Mouse (Mus musculus): ENCODE results near the gene Dph1. TPM values are rescaled to one million over a fixed set of nuclear protein-coding genes. Genes with fewer than 3 reads are reported as not detected.

The Dph1 gene
- polyA plus RNA-seq, 1 experiment, result 8.8 TPM

DNA sequence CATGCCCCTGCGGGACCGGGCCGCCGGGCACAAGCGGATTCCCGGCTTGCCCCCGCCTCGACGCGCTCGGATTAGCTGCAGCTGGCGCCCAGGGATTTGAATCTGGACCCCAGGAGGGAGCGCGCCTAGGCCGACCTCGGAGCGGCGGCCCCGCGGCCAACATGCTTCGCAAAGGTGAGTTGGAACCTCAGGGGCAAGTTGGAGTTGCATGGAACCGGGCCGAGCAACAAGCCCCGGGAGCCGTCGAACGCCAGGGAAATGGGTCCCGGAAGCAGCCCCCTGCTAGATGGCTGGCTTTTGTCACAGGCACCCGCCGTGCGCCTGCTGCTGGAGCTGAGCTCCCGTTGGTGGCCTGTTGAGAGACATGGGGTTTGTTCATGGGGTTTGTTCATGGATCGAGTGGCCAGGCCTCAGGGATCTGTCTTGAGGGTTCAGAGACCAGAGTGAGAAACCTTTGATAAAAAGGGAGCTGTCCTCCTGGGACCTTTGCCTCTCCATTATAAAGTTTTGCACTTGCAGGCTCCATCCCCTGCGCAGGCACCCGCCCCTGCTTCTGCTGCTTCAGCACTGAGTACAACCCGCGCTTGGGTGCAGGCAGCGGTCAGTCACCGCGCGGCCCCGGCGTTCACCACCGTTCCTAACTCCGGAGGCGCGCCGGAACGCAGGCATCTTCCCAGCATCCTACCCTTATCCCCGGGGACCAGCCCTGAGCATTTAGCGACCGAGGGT, 3.2 kb upstream of the Dph1 start:
- TF ChIP-seq POLR2A (IDR thresholded peaks at IDR 0.05; ENCODE audit: borderline replicate concordance, low read depth, low read length), result no peak
- no peak for TF ChIP-seq CTCF (IDR thresholded peaks at IDR 0.05; ENCODE audit: low read depth, low read length)
- Histone ChIP-seq H3K27ac (ENCODE audit: insufficient read depth, low read depth, low read length) (no peak overlapping the region), H3K4me1 (ENCODE audit: control insufficient read depth, insufficient read depth, low read length) (peaks cover 9% of the 10 kb centered on the region), H3K4me3 (ENCODE audit: insufficient read depth, low read length) (peak overlapping the region; percentile 47)

- no peak for TF ChIP-seq CTCF (IDR thresholded peaks at IDR 0.05; ENCODE audit: low read depth, low read length)
- TF ChIP-seq POLR2A (IDR thresholded peaks at IDR 0.05; ENCODE audit: borderline replicate concordance, low read depth, low read length), result no peak
- Histone ChIP-seq H3K4me3 (ENCODE audit: insufficient read depth, low read length) (peak within 1 kb of the TSS; percentile 47), H3K27ac (ENCODE audit: insufficient read depth, low read depth, low read length) (no peak within 1 kb of the TSS), H3K4me1 (ENCODE audit: control insufficient read depth, insufficient read depth, low read length) (peaks cover 7% of the 10 kb centered on the region)
Observed at GRCm38 (mm10) chr11:75193256-75194071, 2.4 kb upstream of the Dph1 start, which contains the start of gene Rtn4rl1. Gene Rtn4rl1 (plus strand): TSS chr11:75193783.

- Histone ChIP-seq H3K4me3 (ENCODE audit: insufficient read depth, low read length) (no peak overlapping the region), H3K4me1 (ENCODE audit: control insufficient read depth, insufficient read depth, low read length) (peaks cover 3% of the 10 kb centered on the region; the same call in 1 of the 2 replicates), H3K27ac (ENCODE audit: insufficient read depth, low read depth, low read length) (no peak overlapping the region)
- peak; percentile 70 for TF ChIP-seq CTCF (IDR thresholded peaks at IDR 0.05; ENCODE audit: low read depth, low read length)
- no peak for TF ChIP-seq POLR2A (IDR thresholded peaks at IDR 0.05; ENCODE audit: borderline replicate concordance, low read depth, low read length)
Observed at GRCm38 (mm10) chr11:75192336-75193214, 1.5 kb upstream of the Dph1 start.

- Histone ChIP-seq H3K4me1 (ENCODE audit: control insufficient read depth, insufficient read depth, low read length) (peaks cover 3% of the 10 kb centered on the region; the same call in 1 of the 2 replicates), H3K4me3 (ENCODE audit: insufficient read depth, low read length) (no peak overlapping the region), H3K27ac (ENCODE audit: insufficient read depth, low read depth, low read length) (no peak overlapping the region)
- TF ChIP-seq POLR2A (IDR thresholded peaks at IDR 0.05; ENCODE audit: borderline replicate concordance, low read depth, low read length) (no peak), CTCF (IDR thresholded peaks at IDR 0.05; ENCODE audit: low read depth, low read length) (no peak)
Observed at GRCm38 (mm10) chr11:75191841-75192240, 800 bp upstream of the Dph1 start.

- Histone ChIP-seq H3K4me1 (ENCODE audit: control insufficient read depth, insufficient read depth, low read length) (peaks cover 3% of the 10 kb centered on the region; the same call in 1 of the 2 replicates), H3K4me3 (ENCODE audit: insufficient read depth, low read length) (peak overlapping the region; percentile 81), H3K27ac (ENCODE audit: insufficient read depth, low read depth, low read length) (no peak overlapping the region)
- TF ChIP-seq CTCF (IDR thresholded peaks at IDR 0.05; ENCODE audit: low read depth, low read length) (no peak), POLR2A (IDR thresholded peaks at IDR 0.05; ENCODE audit: borderline replicate concordance, low read depth, low read length) (no peak)
Observed at GRCm38 (mm10) chr11:75190371-75190724, 693 bp downstream of the Dph1 start.

GRCm38 (mm10) chr11:75189713-75190370, 1.2 kb downstream of the Dph1 start:
- Histone ChIP-seq H3K27ac (ENCODE audit: insufficient read depth, low read depth, low read length) (0 out of 2 replicates have a peak overlapping the region, but pooled peaks have one; percentile 5), H3K4me1 (ENCODE audit: control insufficient read depth, insufficient read depth, low read length) (no peaks in the 10 kb centered on the region)

GRCm38 (mm10) chr11:75184986-75185385, 6.1 kb downstream of the Dph1 start:
- H3K4me3 ChIP-seq (ENCODE audit: insufficient read depth, low read length), result no peak overlapping the region
- no peak overlapping the region for H3K27ac ChIP-seq (ENCODE audit: insufficient read depth, low read depth, low read length)
- no peak for TF ChIP-seq CTCF (IDR thresholded peaks at IDR 0.05; ENCODE audit: low read depth, low read length)
- TF ChIP-seq POLR2A (IDR thresholded peaks at IDR 0.05; ENCODE audit: borderline replicate concordance, low read depth, low read length), result no peak
- H3K4me1 ChIP-seq (ENCODE audit: control insufficient read depth, insufficient read depth, low read length), result no peaks in the 10 kb centered on the region

More at GRCm38 (mm10) chr11:75189713-75190370, 1.2 kb downstream of the Dph1 start:
- H3K4me3 ChIP-seq (ENCODE audit: insufficient read depth, low read length), result peak overlapping the region; percentile 81
- no peak for TF ChIP-seq CTCF (IDR thresholded peaks at IDR 0.05; ENCODE audit: low read depth, low read length)
- no peak for TF ChIP-seq POLR2A (IDR thresholded peaks at IDR 0.05; ENCODE audit: borderline replicate concordance, low read depth, low read length)

- TF ChIP-seq CTCF (IDR thresholded peaks at IDR 0.05; ENCODE audit: low read depth, low read length) (no peak), POLR2A (IDR thresholded peaks at IDR 0.05; ENCODE audit: borderline replicate concordance, low read depth, low read length) (no peak)
- no peak overlapping the region for H3K4me3 ChIP-seq (ENCODE audit: insufficient read depth, low read length)
- H3K27ac ChIP-seq (ENCODE audit: insufficient read depth, low read depth, low read length), result no peak overlapping the region
- H3K4me1 ChIP-seq (ENCODE audit: control insufficient read depth, insufficient read depth, low read length), result no peaks in the 10 kb centered on the region
Observed at GRCm38 (mm10) chr11:75184573-75184972, 6.5 kb downstream of the Dph1 start.

Data from bone marrow macrophage, adult 2 months (primary cell).